Mouse (Mus musculus): ENCODE data around the gene Ralgapa2. TPM values are rescaled to one million over a fixed set of nuclear protein-coding genes. Genes with fewer than 3 reads are reported as not detected.

Gene Ralgapa2
- polyA plus RNA-seq, 1 experiment, result 9.6 TPM

- no peak for DNase-seq
- H3K4me1 ChIP-seq (ENCODE audit: control insufficient read depth, insufficient read depth, low read length), result no peaks in the 10 kb centered on the region
Measured at GRCm38 (mm10) chr2:146228435-146228834, 283.7 kb downstream of the Ralgapa2 start.

GRCm38 (mm10) chr2:146227646-146228045 lies 284.5 kb downstream of the Ralgapa2 start:
- Histone ChIP-seq H3K27ac (ENCODE audit: insufficient read depth, low read length) (no peak overlapping the region), H3K4me3 (replicated peaks; ENCODE audit: insufficient read depth, low read depth, low read length) (no peak overlapping the region), H3K4me1 (ENCODE audit: control insufficient read depth, insufficient read depth, low read length) (no peaks in the 10 kb centered on the region), H3K27me3 (ENCODE audit: control insufficient read depth, insufficient read depth, low read length) (peaks cover 3% of the 10 kb centered on the region; the same call in 1 of the 2 replicates)
- TF ChIP-seq CTCF (IDR thresholded peaks at IDR 0.05; ENCODE audit: borderline replicate concordance, insufficient read depth, low read depth, low read length) (no peak), POLR2A (IDR thresholded peaks at IDR 0.05; ENCODE audit: borderline replicate concordance, insufficient read depth, low read length) (no peak)
- DNase-seq, result no peak
- 73% methylated on average over 3 of the region's 3 CpGs for WGBS

More at GRCm38 (mm10) chr2:146228435-146228834, 283.7 kb downstream of the Ralgapa2 start:
- H3K27ac ChIP-seq (ENCODE audit: insufficient read depth, low read length), result no peak overlapping the region
- no peak for TF ChIP-seq POLR2A (IDR thresholded peaks at IDR 0.05; ENCODE audit: borderline replicate concordance, insufficient read depth, low read length)
- no peak overlapping the region for H3K4me3 ChIP-seq (replicated peaks; ENCODE audit: insufficient read depth, low read depth, low read length)
- 56% methylated on average over 2 of the region's 2 CpGs for WGBS
- H3K27me3 ChIP-seq (ENCODE audit: control insufficient read depth, insufficient read depth, low read length), result peaks cover 1% of the 10 kb centered on the region; the same call in 1 of the 2 replicates

DNA sequence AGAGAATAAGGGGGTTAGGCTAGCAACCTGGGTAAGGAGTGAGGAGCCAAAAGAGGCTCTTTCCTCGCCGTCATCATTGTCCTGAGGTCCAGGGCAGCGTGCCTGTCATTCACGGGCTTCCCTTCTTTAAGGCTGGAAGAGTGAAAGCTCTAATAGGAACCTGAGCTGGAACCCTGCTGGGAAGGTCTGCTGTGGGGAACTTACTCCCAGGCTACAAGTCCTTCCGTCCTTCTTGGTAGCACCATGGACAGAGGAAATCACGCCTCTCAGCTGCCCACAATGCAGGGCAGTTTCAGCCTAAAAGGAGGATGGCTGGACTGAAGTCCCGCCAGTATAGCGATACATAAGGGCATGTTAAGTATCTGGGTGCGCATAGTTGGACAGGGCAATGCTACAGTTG lies 285.7 kb downstream of the Ralgapa2 start:
- WGBS, result 52% methylated on average over 9 of the region's 9 CpGs
- Histone ChIP-seq H3K4me1 (ENCODE audit: control insufficient read depth, insufficient read depth, low read length) (no peaks in the 10 kb centered on the region), H3K27me3 (ENCODE audit: control insufficient read depth, insufficient read depth, low read length) (peaks cover 7% of the 10 kb centered on the region; the same call in 1 of the 2 replicates), H3K27ac (ENCODE audit: insufficient read depth, low read length) (no peak overlapping the region), H3K4me3 (replicated peaks; ENCODE audit: insufficient read depth, low read depth, low read length) (no peak overlapping the region)
- no peak for TF ChIP-seq CTCF (IDR thresholded peaks at IDR 0.05; ENCODE audit: borderline replicate concordance, insufficient read depth, low read depth, low read length)
- TF ChIP-seq POLR2A (IDR thresholded peaks at IDR 0.05; ENCODE audit: borderline replicate concordance, insufficient read depth, low read length), result no peak
- DNase-seq, result no peak

DNA sequence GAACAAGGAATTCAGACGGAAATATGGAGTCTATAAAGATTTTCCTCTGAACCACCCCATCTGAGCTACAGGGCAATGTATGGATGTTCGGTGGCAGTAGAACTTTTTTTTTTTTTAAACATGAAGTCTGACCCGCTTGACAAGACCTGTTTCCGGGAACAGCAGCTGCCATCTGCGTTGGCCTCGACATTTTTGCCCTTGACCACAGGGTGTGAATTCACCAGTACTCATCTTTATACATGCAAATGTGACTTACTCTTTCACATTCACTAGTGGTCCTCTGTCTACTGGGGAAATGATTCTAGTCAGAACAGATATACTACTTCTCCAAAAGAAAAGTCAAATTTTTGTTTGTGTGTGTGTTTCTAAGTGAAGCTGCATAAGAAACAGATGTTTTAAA lies 286.3 kb downstream of the Ralgapa2 start:
- DNase-seq, result no peak
- TF ChIP-seq CTCF (IDR thresholded peaks at IDR 0.05; ENCODE audit: borderline replicate concordance, insufficient read depth, low read depth, low read length) (no peak), POLR2A (IDR thresholded peaks at IDR 0.05; ENCODE audit: borderline replicate concordance, insufficient read depth, low read length) (no peak)
- no peaks in the 10 kb centered on the region for H3K4me1 ChIP-seq (ENCODE audit: control insufficient read depth, insufficient read depth, low read length)
- 43% methylated on average over 6 of the region's 6 CpGs for WGBS
- peaks cover 9% of the 10 kb centered on the region; the same call in 1 of the 2 replicates for H3K27me3 ChIP-seq (ENCODE audit: control insufficient read depth, insufficient read depth, low read length)
- H3K27ac ChIP-seq (ENCODE audit: insufficient read depth, low read length), result no peak overlapping the region
- H3K4me3 ChIP-seq (replicated peaks; ENCODE audit: insufficient read depth, low read depth, low read length), result no peak overlapping the region

DNA sequence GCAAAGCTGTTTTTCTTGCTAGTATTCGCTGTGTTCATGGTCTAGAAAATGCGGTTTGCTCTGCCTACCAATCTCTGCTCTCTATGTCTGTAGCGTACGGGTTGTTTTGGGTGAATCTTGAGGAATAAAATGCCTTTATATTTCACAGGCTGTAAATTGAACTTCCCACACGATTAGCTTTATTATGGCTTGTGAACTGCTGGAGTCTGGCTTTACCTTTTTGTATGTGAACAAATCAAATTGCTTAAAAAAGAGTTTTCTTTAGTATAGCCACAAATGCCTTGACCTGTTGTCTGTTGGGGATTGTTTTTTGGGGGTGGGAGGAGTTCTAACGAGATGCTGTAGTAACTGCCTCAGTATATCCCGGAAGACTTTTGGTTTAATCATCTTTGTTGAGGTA lies 288.0 kb downstream of the Ralgapa2 start:
- no peak overlapping the region for H3K27ac ChIP-seq (ENCODE audit: insufficient read depth, low read length)

GRCm38 (mm10) chr2:146223176-146223905 lies 288.8 kb downstream of the Ralgapa2 start:
- H3K4me3 ChIP-seq (replicated peaks; ENCODE audit: insufficient read depth, low read depth, low read length), result peak overlapping the region; percentile 52
- peaks cover 11% of the 10 kb centered on the region; the same call in 1 of the 2 replicates for H3K27me3 ChIP-seq (ENCODE audit: control insufficient read depth, insufficient read depth, low read length)
- 1% methylated on average over 75 of the region's 75 CpGs for WGBS
- no peak overlapping the region for H3K27ac ChIP-seq (ENCODE audit: insufficient read depth, low read length)
- TF ChIP-seq POLR2A (IDR thresholded peaks at IDR 0.05; ENCODE audit: borderline replicate concordance, insufficient read depth, low read length) (no peak), CTCF (IDR thresholded peaks at IDR 0.05; ENCODE audit: borderline replicate concordance, insufficient read depth, low read depth, low read length) (no peak)
- DNase-seq, result peak; percentile 34 to 35
- H3K4me1 ChIP-seq (ENCODE audit: control insufficient read depth, insufficient read depth, low read length), result peaks cover 3% of the 10 kb centered on the region; the same call in 1 of the 2 replicates

More for the DNA sequence above, 288.0 kb downstream of the Ralgapa2 start:
- Histone ChIP-seq H3K4me3 (replicated peaks; ENCODE audit: insufficient read depth, low read depth, low read length) (no peak overlapping the region), H3K4me1 (ENCODE audit: control insufficient read depth, insufficient read depth, low read length) (no peaks in the 10 kb centered on the region), H3K27me3 (ENCODE audit: control insufficient read depth, insufficient read depth, low read length) (peaks cover 9% of the 10 kb centered on the region; the same call in 1 of the 2 replicates)
- DNase-seq, result no peak
- TF ChIP-seq CTCF (IDR thresholded peaks at IDR 0.05; ENCODE audit: borderline replicate concordance, insufficient read depth, low read depth, low read length) (no peak), POLR2A (IDR thresholded peaks at IDR 0.05; ENCODE audit: borderline replicate concordance, insufficient read depth, low read length) (no peak)
- WGBS, result 53% methylated on average over 7 of the region's 7 CpGs

GRCm38 (mm10) chr2:146222279-146223175 lies 289.6 kb downstream of the Ralgapa2 start:
- H3K4me3 ChIP-seq (replicated peaks; ENCODE audit: insufficient read depth, low read depth, low read length), result peak overlapping the region; percentile 52
- TF ChIP-seq CTCF (IDR thresholded peaks at IDR 0.05; ENCODE audit: borderline replicate concordance, insufficient read depth, low read depth, low read length) (no peak), POLR2A (IDR thresholded peaks at IDR 0.05; ENCODE audit: borderline replicate concordance, insufficient read depth, low read length) (no peak)
- 1% methylated on average over 121 of the region's 133 CpGs for WGBS
- no peak overlapping the region for H3K27ac ChIP-seq (ENCODE audit: insufficient read depth, low read length)
- DNase-seq, result peak in 1 of 2 experiments; percentile 21
- H3K27me3 ChIP-seq (ENCODE audit: control insufficient read depth, insufficient read depth, low read length), result peaks cover 12% of the 10 kb centered on the region; the same call in 1 of the 2 replicates
- H3K4me1 ChIP-seq (ENCODE audit: control insufficient read depth, insufficient read depth, low read length), result peaks cover 4% of the 10 kb centered on the region; the same call in 1 of the 2 replicates

Data from cerebellum, adult 2 months (tissue).